Mouse (Mus musculus) forebrain, embryonic 15.5 days (tissue): ENCODE data around the gene Ang2. TPM values are rescaled to one million over a fixed set of nuclear protein-coding genes. Genes with fewer than 3 reads are reported as not detected.
"Not testable (repeated sequence)": the region's sequence is repeated elsewhere in the genome, so short reads cannot be mapped to it uniquely, and the experiment has no call there.

Experiments used
- ATAC-seq: fragments of 200-750 bp; cut with Nextera tagmentation; replicated peaks from 2 replicates; pipeline ENCODE4 v1.8.0; 2017; ENCODE audit warnings: mild to moderate bottlenecking, moderate TSS enrichment, moderate library complexity
- H3K27ac ChIP-seq: fragments of 300-500 bp; sonication (generic); replicated peaks from 2 replicates; pipeline ENCODE4 v1.5.1; 2015; ENCODE audit warnings: mild to moderate bottlenecking, inconsistent platforms
- H3K27me3 ChIP-seq: fragments of 300-500 bp; sonication (generic); 2 replicates; pipeline ENCODE4 v1.6.1; 2015; ENCODE audit warnings: inconsistent platforms
- H3K36me3 ChIP-seq: fragments of 300-500 bp; sonication (generic); 2 replicates; pipeline ENCODE4 v1.6.1; 2015; ENCODE audit warnings: mild to moderate bottlenecking, inconsistent platforms
- H3K4me1 ChIP-seq: fragments of 300-500 bp; sonication (generic); 2 replicates; pipeline ENCODE4 v1.6.1; 2015; ENCODE audit warnings: inconsistent platforms
- H3K4me2 ChIP-seq: fragments of 300-500 bp; sonication (generic); replicated peaks from 2 replicates; pipeline ENCODE4 v1.6.1; 2015; ENCODE audit warnings: mild to moderate bottlenecking, inconsistent platforms
- H3K4me3 ChIP-seq: fragments of 300-500 bp; sonication (generic); 2 replicates; pipeline ENCODE4 v1.5.1; 2015; ENCODE audit warnings: mild to moderate bottlenecking, inconsistent platforms
- H3K9ac ChIP-seq: fragments of 300-500 bp; sonication (generic); replicated peaks from 2 replicates; pipeline ENCODE4 v1.6.1; 2015; ENCODE audit warnings: mild to moderate bottlenecking, inconsistent platforms
- H3K9me3 ChIP-seq: fragments of 300-500 bp; sonication (generic); 2 replicates; pipeline ENCODE4 v1.6.1; 2016; ENCODE audit warnings: inconsistent platforms
- WGBS: fragments of 180-500 bp; shearing (Covaris S2); methylation state at CpG from one replicate; pipeline ENCODE4 v1.1.7; 2015; ENCODE audit warnings: mixed read lengths; 5-methylcytosine and 5-hydroxymethylcytosine counted together
- polyA plus RNA-seq: library from polyadenylated mRNA; unstranded; fragments of >200 nt; fragmentation: Nextera tagmentation; extraction: Ambion mirVana; gene quantifications from 2 replicates; pipeline ENCODE4 v1.2.1, GENCODE M21; 2015

The Ang2 gene
- polyA plus RNA-seq, 1 experiment from 2014 or later = not detected

DNA sequence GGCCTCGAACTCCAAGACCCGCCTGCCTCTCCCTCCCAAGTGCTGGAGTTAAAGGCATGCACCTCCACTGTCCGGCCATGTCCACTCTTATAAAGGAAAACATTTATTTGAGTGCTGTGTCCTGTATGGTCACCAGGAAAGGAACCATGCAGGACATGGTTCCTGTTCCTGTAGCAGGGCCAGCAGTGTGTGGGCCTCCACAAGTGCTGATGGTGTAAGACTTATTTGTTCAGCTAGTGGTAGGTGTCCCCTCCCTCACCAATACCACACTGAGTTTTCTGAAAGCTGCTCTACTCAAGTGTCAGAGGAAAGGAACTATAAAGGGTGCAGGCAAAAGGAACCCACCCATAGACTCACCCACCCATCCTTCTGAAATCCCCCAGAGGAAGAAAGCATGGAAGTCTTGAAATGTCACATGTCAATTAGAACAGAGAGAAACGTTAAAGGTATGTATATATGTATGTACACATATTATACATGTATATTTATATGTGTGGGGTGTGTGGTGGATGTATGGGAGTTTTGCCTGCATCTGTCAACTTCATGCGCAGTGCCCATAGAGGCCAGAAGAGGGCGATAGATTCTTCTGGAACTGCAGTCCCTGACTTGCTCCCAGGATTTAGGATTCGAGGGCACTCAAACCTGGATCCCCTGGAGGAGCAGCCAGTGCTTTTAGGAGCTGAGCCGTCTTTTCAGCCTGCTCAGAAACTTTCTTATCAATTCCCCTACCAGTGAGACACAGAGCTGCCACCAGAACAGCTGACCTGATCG is 26.7 kb downstream of the Ang2 start:
- ATAC-seq, H3K9ac ChIP-seq, H3K27me3 ChIP-seq, H3K27ac ChIP-seq, H3K9me3 ChIP-seq, H3K4me2 ChIP-seq, H3K36me3 ChIP-seq, H3K4me1 ChIP-seq, H3K4me3 ChIP-seq: not testable (repeated sequence)
- 37% methylated on average over 9 of the region's 9 CpGs for WGBS

- H3K27ac ChIP-seq = no peak overlapping the region
- H3K4me3 ChIP-seq = no peak overlapping the region
- H3K9ac ChIP-seq = no peak overlapping the region
- H3K36me3 ChIP-seq = no peaks in the 10 kb centered on the region
- no peak overlapping the region for H3K4me2 ChIP-seq
- no peaks in the 10 kb centered on the region for H3K9me3 ChIP-seq
- no peak for ATAC-seq
- H3K27me3 ChIP-seq = no peaks in the 10 kb centered on the region
- H3K4me1 ChIP-seq = no peaks in the 10 kb centered on the region
Observed at GRCm38 (mm10) chr14:51166068-51166467, 32.9 kb downstream of the Ang2 start.

DNA sequence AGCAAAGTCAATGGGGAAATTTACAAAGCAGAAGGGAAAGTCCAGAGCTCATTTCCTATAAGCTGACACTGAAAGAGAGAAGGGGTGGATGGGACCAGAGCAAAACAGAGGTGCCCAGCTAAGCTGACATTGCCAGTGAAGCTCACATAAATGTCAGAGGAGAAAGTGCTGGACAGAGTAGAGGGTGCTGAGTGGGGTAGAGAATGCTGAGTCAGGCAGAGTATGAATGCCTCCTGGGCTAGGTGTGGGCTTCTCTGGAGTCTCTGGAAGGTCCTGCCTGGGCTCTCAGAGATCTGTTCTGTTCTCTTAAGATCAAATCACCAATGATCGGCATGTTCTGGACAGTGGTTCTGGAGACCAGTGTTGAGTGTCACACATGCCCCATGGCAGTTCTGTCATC is 33.5 kb downstream of the Ang2 start:
- no peak for ATAC-seq
- H3K4me2 ChIP-seq = no peak overlapping the region
- no peaks in the 10 kb centered on the region for H3K4me1 ChIP-seq
- H3K4me3 ChIP-seq = no peak overlapping the region
- WGBS = 100% methylated on average over 1 of the region's 1 CpGs
- H3K27me3 ChIP-seq = no peaks in the 10 kb centered on the region
- no peak overlapping the region for H3K9ac ChIP-seq
- no peak overlapping the region for H3K27ac ChIP-seq
- H3K36me3 ChIP-seq = no peaks in the 10 kb centered on the region
- no peaks in the 10 kb centered on the region for H3K9me3 ChIP-seq

DNA sequence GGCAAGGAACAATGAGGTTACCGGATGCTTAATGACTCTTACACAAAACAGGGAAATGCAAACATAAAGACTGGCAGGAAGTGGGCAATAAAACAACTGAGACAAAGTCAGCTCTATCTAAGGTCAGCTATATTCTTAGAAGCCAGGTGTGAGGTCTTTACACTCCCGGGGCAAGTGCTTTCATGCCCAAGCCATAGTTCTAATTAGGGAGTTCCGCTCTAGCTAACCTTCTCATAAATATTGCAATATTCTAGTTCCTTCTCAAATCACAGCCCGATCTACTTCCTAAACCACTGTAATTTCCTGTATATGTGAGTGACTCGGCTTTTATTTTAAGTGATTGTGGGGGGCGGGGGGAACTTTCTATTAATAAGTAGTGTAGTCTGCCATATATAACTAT is 35.6 kb downstream of the Ang2 start:
- WGBS = 87% methylated on average over 6 of the region's 6 CpGs
- H3K36me3 ChIP-seq, ATAC-seq, H3K4me1 ChIP-seq, H3K4me2 ChIP-seq, H3K9ac ChIP-seq, H3K9me3 ChIP-seq, H3K27me3 ChIP-seq, H3K27ac ChIP-seq, H3K4me3 ChIP-seq: not testable (repeated sequence)

- H3K9me3 ChIP-seq, H3K4me2 ChIP-seq, H3K4me1 ChIP-seq, H3K36me3 ChIP-seq, H3K27ac ChIP-seq, H3K4me3 ChIP-seq, H3K9ac ChIP-seq, H3K27me3 ChIP-seq, ATAC-seq: not testable (repeated sequence)
- WGBS = 87% methylated on average over 3 of the region's 3 CpGs
Observed at GRCm38 (mm10) chr14:51161976-51162375, 37.0 kb downstream of the Ang2 start, which contains the start of gene Rnase2b. TSS of gene Rnase2b (plus strand) at chr14:51162260.

- Histone ChIP-seq H3K4me3 (no peak overlapping the region), H3K36me3 (no peaks in the 10 kb centered on the region), H3K9me3 (no peaks in the 10 kb centered on the region), H3K27ac (no peak overlapping the region), H3K9ac (no peak overlapping the region), H3K27me3 (no peaks in the 10 kb centered on the region), H3K4me1 (no peaks in the 10 kb centered on the region), H3K4me2 (no peak overlapping the region)
- WGBS = 87% methylated on average over 1 of the region's 1 CpGs
- no peak for ATAC-seq
Observed at GRCm38 (mm10) chr14:51157072-51157471, 41.9 kb downstream of the Ang2 start.

- ATAC-seq = no peak
- no peaks in the 10 kb centered on the region for H3K9me3 ChIP-seq
- H3K27ac ChIP-seq = no peak overlapping the region
- H3K4me1 ChIP-seq = no peaks in the 10 kb centered on the region
- no peak overlapping the region for H3K4me3 ChIP-seq
- no peaks in the 10 kb centered on the region for H3K27me3 ChIP-seq
- 74% methylated on average over 4 of the region's 4 CpGs for WGBS
- H3K9ac ChIP-seq = no peak overlapping the region
- H3K4me2 ChIP-seq = no peak overlapping the region
- H3K36me3 ChIP-seq = no peaks in the 10 kb centered on the region
Observed at GRCm38 (mm10) chr14:51156736-51157068, 42.2 kb downstream of the Ang2 start.

GRCm38 (mm10) chr14:51156056-51156735 is 42.8 kb downstream of the Ang2 start:
- ATAC-seq = no peak
- WGBS = 87% methylated on average over 5 of the region's 5 CpGs
- Histone ChIP-seq H3K9me3 (no peaks in the 10 kb centered on the region), H3K27ac (no peak overlapping the region), H3K27me3 (no peaks in the 10 kb centered on the region), H3K9ac (no peak overlapping the region), H3K4me1 (no peaks in the 10 kb centered on the region), H3K4me3 (no peak overlapping the region), H3K36me3 (no peaks in the 10 kb centered on the region), H3K4me2 (no peak overlapping the region)

DNA sequence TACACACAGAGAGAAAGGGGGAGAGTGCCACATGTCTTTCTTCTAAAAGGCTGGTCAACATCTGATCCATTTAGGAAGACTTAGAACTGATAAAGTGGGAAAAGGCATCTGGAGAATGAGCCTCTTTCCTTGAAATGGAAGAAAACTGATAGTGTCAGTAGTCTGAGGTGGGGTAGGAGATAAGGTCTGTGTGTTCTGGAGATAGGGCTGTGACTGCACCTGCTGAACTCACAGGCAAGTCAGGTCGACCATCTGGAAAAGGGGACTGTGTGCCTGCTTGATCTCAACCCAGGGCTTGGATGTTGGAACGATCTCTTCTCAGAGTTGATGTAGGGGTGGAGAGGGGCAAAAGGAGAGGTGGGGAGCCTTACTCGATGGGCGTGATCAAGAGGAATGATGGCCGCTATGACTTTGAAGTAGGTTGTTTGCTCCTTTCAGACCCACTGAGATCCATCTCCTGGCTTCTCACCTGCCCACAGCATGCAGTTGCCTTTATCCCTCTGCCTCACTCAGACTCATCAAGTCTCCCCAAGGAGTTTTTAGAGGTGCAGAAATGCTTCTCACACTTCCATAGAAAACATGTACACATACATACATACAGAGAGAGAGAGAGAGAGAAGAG is 46.6 kb downstream of the Ang2 start:
- H3K27ac ChIP-seq = no peak overlapping the region
- no peak overlapping the region for H3K4me3 ChIP-seq
- ATAC-seq = no peak
- WGBS = 85% methylated on average over 5 of the region's 5 CpGs
- H3K4me1 ChIP-seq = no peaks in the 10 kb centered on the region
- H3K36me3 ChIP-seq = no peaks in the 10 kb centered on the region
- no peak overlapping the region for H3K9ac ChIP-seq
- no peaks in the 10 kb centered on the region for H3K27me3 ChIP-seq
- H3K9me3 ChIP-seq = no peaks in the 10 kb centered on the region
- no peak overlapping the region for H3K4me2 ChIP-seq

DNA sequence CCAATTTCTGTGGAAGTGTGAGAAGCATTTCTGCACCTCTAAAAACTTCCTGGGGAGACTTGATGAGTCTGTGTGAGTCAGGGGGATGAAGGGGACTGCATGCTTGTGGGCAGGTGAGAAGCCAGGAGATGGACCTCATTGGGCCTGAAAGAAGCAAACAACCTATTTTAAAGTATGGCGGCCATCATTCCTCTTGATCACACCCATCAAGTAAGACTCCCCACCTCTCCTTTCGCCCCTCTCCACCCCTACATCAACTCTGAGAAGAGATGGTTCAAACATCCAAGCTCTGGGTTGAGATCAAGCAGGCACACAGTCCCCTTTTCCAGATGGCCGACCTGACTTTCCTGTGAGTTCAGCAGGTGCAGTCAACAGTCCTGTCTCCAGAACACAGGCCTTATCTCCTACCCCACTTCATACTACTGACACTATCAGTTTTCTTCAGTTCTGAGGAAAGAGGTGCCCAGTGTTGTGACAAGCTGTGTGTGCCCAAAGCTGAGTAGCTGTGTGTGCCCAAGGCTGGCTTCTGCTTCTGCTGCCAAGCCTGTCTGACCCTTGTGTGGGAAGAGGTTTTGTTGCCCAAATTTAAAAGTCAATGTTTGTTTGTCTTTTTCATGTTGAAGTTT is 48.6 kb downstream of the Ang2 start:
- Histone ChIP-seq H3K4me3 (no peak overlapping the region), H3K36me3 (no peaks in the 10 kb centered on the region), H3K4me1 (no peaks in the 10 kb centered on the region; the same call in 1 of the 2 replicates), H3K9ac (no peak overlapping the region), H3K27ac (no peak overlapping the region), H3K9me3 (no peaks in the 10 kb centered on the region), H3K27me3 (no peaks in the 10 kb centered on the region), H3K4me2 (no peak overlapping the region)
- no peak for ATAC-seq
- 88% methylated on average over 3 of the region's 3 CpGs for WGBS

GRCm38 (mm10) chr14:51149164-51149563 is 49.8 kb downstream of the Ang2 start:
- 75% methylated on average over 5 of the region's 5 CpGs for WGBS
- H3K4me2 ChIP-seq = no peak overlapping the region
- no peak overlapping the region for H3K27ac ChIP-seq
- no peaks in the 10 kb centered on the region for H3K36me3 ChIP-seq
- no peaks in the 10 kb centered on the region; the same call in 1 of the 2 replicates for H3K4me1 ChIP-seq
- no peaks in the 10 kb centered on the region for H3K9me3 ChIP-seq
- H3K4me3 ChIP-seq = no peak overlapping the region
- ATAC-seq = no peak
- H3K9ac ChIP-seq = no peak overlapping the region
- no peaks in the 10 kb centered on the region for H3K27me3 ChIP-seq

GRCm38 (mm10) chr14:51148006-51148405 is 50.9 kb downstream of the Ang2 start:
- no peak overlapping the region for H3K4me3 ChIP-seq
- 74% methylated on average over 3 of the region's 3 CpGs for WGBS
- no peaks in the 10 kb centered on the region for H3K36me3 ChIP-seq
- H3K4me2 ChIP-seq = no peak overlapping the region
- no peak for ATAC-seq
- no peaks in the 10 kb centered on the region for H3K9me3 ChIP-seq
- H3K27ac ChIP-seq = no peak overlapping the region
- no peak overlapping the region for H3K9ac ChIP-seq
- no peaks in the 10 kb centered on the region for H3K27me3 ChIP-seq
- no peaks in the 10 kb centered on the region; the same call in 1 of the 2 replicates for H3K4me1 ChIP-seq
